Mouse (Mus musculus): ENCODE data around the gene Opn4. TPM values are rescaled to one million over a fixed set of nuclear protein-coding genes. Genes with fewer than 3 reads are reported as not detected.

Gene Opn4
- polyA plus RNA-seq, 2 experiments from 2014 or later: not detected

DNA sequence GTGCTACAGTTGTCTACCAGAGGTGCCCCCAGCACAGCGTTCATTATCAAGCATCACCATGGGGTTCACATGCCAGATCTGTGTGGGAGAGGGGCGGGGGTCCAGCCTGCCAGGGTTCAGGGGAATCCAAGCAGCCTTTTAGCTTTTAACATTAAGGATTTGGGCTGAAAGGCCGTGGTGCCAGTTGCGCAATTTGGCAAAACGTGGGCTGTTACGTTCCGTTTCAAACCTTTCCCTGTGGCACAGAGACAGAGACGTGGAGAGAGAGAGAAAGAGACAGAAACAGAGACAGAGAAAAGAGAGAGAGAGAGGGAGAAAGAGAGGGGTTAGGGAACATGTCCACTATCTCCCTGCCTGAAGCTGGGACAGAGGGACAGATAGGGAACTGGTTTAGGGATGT is 38.3 kb downstream of the Opn4 start:
- ATAC-seq: no peak

- no peak for ATAC-seq
These were observed 41.0 kb downstream of the Opn4 start for GRCm38 (mm10) chr14:34558947-34559346.

GRCm38 (mm10) chr14:34555211-34555610 is 44.7 kb downstream of the Opn4 start:
- ATAC-seq: no peak

DNA sequence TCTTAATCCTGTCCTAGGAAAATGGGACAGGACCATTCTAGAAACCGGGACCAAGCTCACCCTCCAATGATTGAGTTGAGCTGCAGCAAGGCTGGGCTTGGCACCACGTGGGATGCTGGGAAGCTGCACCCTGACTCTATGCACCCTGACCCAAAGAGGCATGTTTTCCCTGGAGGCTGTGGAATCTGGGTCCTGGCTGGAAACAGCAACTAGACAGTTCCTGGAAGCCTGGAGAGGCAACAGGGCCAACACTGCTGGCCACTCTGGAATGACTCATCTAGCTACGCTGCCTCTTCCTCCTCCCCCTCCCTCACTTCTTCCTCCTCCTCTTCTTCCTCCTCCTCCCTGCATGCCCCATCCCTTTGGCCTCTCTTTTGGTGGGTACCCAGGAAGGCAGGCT is 45.9 kb downstream of the Opn4 start:
- ATAC-seq: no peak

GRCm38 (mm10) chr14:34553470-34553869 is 46.5 kb downstream of the Opn4 start:
- no peak for ATAC-seq

GRCm38 (mm10) chr14:34552226-34552625 is 47.7 kb downstream of the Opn4 start:
- no peak for ATAC-seq

- ATAC-seq: peak; percentile 79
These were observed 50.8 kb downstream of the Opn4 start for GRCm38 (mm10) chr14:34549004-34549671.

DNA sequence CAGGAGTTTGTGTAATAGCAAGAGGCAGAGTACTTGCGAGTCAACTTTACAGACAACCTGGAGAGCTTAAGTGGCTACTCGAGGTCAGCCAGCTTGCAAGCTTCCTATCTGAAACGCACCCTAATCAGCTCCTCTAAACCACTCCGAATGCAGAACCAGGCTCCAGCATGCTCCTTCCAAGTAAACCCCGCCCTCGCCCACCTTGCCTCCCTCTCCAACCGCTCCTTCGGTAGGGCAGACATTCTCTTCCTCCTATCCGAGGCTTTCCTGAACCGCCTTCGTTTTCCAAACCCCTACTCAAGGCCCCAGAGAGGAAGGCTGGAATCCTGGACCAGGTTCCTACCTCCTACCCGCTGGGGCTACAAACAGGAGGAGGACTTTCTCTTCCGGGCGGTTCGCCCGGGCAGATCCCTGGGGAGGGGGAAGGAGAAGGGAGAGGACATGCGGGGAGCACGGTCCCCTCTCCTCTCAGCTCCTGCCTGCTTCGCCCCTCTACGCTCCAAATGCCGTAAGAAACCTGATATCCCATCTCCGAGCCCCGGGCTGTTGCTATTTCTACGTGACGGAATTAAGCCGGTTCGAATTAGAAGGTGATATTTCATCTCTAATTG is 51.4 kb downstream of the Opn4 start:
- ATAC-seq: no peak

- no peak for ATAC-seq
These were observed 55.4 kb downstream of the Opn4 start for GRCm38 (mm10) chr14:34544545-34544944.

DNA sequence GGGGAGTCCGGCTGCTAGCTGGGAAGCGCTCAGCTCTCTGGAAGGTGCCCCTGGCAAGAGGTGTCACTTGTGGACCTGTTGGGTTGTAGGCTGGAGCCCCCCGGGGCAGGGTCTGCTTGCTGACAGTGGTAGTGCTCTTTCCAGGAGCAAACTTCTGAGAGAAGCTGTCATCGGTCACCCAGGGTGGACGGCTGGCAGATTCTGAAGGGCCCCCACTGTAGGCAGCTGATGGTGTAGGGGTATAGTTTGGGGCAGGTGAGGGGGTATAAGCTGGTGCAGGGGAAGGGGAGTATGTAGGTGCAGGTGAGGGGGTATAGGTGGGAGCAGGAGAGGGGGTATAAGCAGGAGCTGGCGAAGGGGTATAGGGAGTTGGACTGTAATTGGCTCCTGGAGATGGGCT is 55.9 kb downstream of the Opn4 start:
- no peak for ATAC-seq

GRCm38 (mm10) chr14:34543596-34543995 is 56.3 kb downstream of the Opn4 start:
- ATAC-seq: no peak

DNA sequence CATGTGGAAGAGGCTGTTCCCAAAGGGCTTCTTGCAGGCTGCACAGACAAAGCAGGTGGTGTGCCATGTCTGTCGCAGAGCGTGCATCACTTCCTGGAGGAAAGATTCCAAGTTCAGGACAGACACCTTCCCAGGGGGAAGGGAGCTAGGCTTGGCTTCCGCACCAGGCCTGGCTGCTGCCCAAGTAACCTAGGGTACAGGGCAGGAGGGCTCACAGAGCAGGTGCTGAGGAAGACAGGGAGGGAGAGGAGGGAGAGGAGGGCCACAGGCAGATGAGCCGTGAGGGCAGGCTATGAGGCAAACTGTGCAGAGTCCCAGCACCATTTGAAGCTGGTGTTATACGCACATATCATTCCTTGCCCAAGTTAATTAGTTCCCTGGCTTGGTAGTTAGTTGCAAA is 58.0 kb downstream of the Opn4 start:
- ATAC-seq: no peak

DNA sequence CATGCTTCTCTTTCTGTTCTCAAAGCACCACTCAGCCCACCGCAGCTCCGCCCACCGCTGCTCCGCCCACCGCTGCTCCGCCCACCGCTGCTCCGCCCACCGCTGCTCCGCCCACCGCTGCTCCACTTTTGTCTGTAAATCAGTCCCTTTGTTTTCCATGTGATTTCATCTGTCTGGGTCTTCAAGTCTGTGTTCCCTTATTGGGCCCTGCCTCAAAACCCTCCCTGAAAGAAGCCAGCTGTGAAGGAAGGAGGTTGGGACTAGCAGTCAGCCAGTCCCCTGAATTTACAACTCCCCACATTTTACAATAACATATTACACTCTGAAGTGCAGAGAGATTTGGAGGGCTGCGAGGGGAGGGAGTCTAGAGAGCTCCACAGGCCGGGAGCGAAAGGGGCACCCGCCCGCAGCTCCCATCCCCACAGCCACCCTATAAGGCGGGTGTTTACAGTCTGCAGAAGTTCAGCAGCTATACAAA is 59.2 kb downstream of the Opn4 start:
- ATAC-seq: no peak

Other genes starting within 250 kb of the Opn4 start
- gene Fam25c, start 244.7 kb downstream of the Opn4 start, polyA plus RNA-seq (2017; shearing (Covaris generic)): not detected
- gene Sncg, start 225.4 kb downstream of the Opn4 start, polyA plus RNA-seq (2017; shearing (Covaris generic)): not detected
- gene Mmrn2, start 224.7 kb downstream of the Opn4 start, polyA plus RNA-seq (2017; shearing (Covaris generic)): not detected
- under 1 TPM; 0.38 to 0.40 TPM for gene Bmpr1a, start 96.8 kb downstream of the Opn4 start, polyA plus RNA-seq (2017; shearing (Covaris generic))
- gene 9230112D13Rik, start 77.3 kb downstream of the Opn4 start, polyA plus RNA-seq (2017; shearing (Covaris generic)): not detected
- gene Ldb3, start 11.5 kb downstream of the Opn4 start, polyA plus RNA-seq (2017; shearing (Covaris generic)): not detected
- 10 to 100 TPM; 45.6 to 50.6 TPM for gene Wapl, start 73.8 kb upstream of the Opn4 start, polyA plus RNA-seq (2017; shearing (Covaris generic))
- gene Grid1, start 220.0 kb upstream of the Opn4 start, polyA plus RNA-seq (2017; shearing (Covaris generic)): not detected

Data from activated CD4-positive, CD25-positive, alpha-beta regulatory T cell, adult 4 months (primary cell).